Mouse (Mus musculus): ENCODE measurements at regions not wholly inside any gene's neighbourhood (a gene's known extent, or its start where the extent isn't known, plus 50 kb on each side); places are given as distances from the start of the nearest gene placed in this dataset. TPM values are rescaled to one million over a fixed set of nuclear protein-coding genes. Genes with fewer than 3 reads are reported as not detected.

DNA sequence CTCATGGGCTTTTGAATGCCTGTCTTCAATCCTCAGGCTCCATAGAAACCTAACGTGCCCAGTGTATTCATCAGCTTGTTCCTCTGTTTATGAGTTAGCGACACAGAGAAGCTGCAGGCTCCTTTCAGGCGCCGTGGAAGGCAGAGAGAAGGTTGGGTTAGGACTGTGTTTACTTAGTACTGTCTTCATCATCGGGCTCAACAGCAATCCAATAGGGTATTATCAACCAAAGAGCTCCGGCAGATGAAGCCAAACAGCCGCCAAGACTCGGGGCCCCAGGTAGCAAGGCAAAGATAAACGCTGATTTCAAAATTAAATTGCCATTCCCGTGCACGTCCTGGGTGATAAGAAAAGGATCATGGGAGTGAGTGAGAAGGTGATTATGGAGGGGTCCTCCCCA lies 50.5 kb upstream of the Mc3r start:
- H3K27me3 ChIP-seq (ENCODE audit: control insufficient read depth, insufficient read depth, low read length), result no peaks in the 10 kb centered on the region
- 92% methylated on average over 11 of the region's 11 CpGs for WGBS
- no peak overlapping the region for H3K27ac ChIP-seq (replicated peaks; ENCODE audit: low read depth, low read length)
- H3K36me3 ChIP-seq (ENCODE audit: control insufficient read depth, insufficient read depth, low read length), result no peaks in the 10 kb centered on the region
- ATAC-seq (ENCODE audit: insufficient number of reproducible peaks, low FRiP score, low TSS enrichment, low read depth) (no peak), DNase-seq (ENCODE audit: low spot score) (no peak)
- H3K4me3 ChIP-seq (ENCODE audit: low read depth, low read length), result no peak overlapping the region
- H3K9me3 ChIP-seq (ENCODE audit: control insufficient read depth, low read length), result no peaks in the 10 kb centered on the region
- no peak overlapping the region for H3K9ac ChIP-seq (ENCODE audit: low read length)
- no peak overlapping the region for H3K4me2 ChIP-seq (ENCODE audit: low read depth, severe bottlenecking)
- H3K4me1 ChIP-seq (ENCODE audit: control insufficient read depth, insufficient read depth, low read length), result no peaks in the 10 kb centered on the region

Small RNAs in the stretch of these regions (microRNA-seq; reads per million reads assigned to microRNA genes)
- not detected for gene Gm44301

All from limb, embryonic 11.5 days (tissue).